Mouse (Mus musculus) limb, embryonic 14.5 days (tissue): ENCODE data around the gene Ap1g1. TPM values are rescaled to one million over a fixed set of nuclear protein-coding genes. Genes with fewer than 3 reads are reported as not detected.

ENCODE experiments used
- ATAC-seq: fragments of 200-750 bp; cut with Nextera tagmentation; 2 replicates; pipeline ENCODE4 v1.8.0; 2017; ENCODE audit warnings: low read depth, moderate number of reproducible peaks, moderate TSS enrichment; ENCODE audit not compliant: low FRiP score
- DNase-seq: peaks from one replicate; pipeline ENCODE4 v3.0.0-alpha.2; 2015; ENCODE audit warnings: low spot score
- H3K27ac ChIP-seq: fragments of 300-500 bp; sonication (generic); replicated peaks from 2 replicates; pipeline ENCODE4 v1.5.1; 2014; ENCODE audit warnings: low read depth, mild to moderate bottlenecking, low read length, moderate library complexity, mixed read lengths
- H3K27me3 ChIP-seq: fragments of 300-500 bp; sonication (generic); 2 replicates; pipeline ENCODE4 v1.6.1; 2014; ENCODE audit warnings: low read length, mixed read lengths; ENCODE audit not compliant: control insufficient read depth, insufficient read depth
- H3K36me3 ChIP-seq: fragments of 300-500 bp; sonication (generic); 2 replicates; pipeline ENCODE4 v1.6.1; 2014; ENCODE audit warnings: mild to moderate bottlenecking, low read length, moderate library complexity, mixed read lengths; ENCODE audit not compliant: control insufficient read depth, insufficient read depth
- H3K4me1 ChIP-seq: fragments of 300-500 bp; sonication (generic); 2 replicates; pipeline ENCODE4 v1.6.1; 2014; ENCODE audit warnings: antibody characterized with exemption, low read length, mixed read lengths; ENCODE audit not compliant: control insufficient read depth, insufficient read depth
- H3K4me2 ChIP-seq: fragments of 300-500 bp; sonication (generic); replicated peaks from 2 replicates; pipeline ENCODE4 v1.6.1; 2014; ENCODE audit warnings: low read depth, mild to moderate bottlenecking, low read length, moderate library complexity; ENCODE audit not compliant: severe bottlenecking
- H3K4me3 ChIP-seq: fragments of 300-500 bp; sonication (generic); replicated peaks from 2 replicates; pipeline ENCODE4 v1.5.1; 2014; ENCODE audit warnings: low read length
- H3K9ac ChIP-seq: fragments of 300-500 bp; sonication (generic); 2 replicates; pipeline ENCODE4 v1.6.1; 2014; ENCODE audit warnings: mild to moderate bottlenecking, low read depth, low read length, moderate library complexity; ENCODE audit not compliant: severe bottlenecking
- H3K9me3 ChIP-seq: fragments of 300-500 bp; sonication (generic); 2 replicates; pipeline ENCODE4 v1.6.1; 2016; ENCODE audit warnings: low read length; ENCODE audit not compliant: control insufficient read depth
- POLR2A ChIP-seq: fragments of 200-500 bp; IDR thresholded peaks from 2 replicates; pipeline ENCODE4 v1.8.0; 2012; ENCODE audit warnings: inconsistent platforms, mild to moderate bottlenecking, moderate library complexity, borderline replicate concordance; ENCODE audit not compliant: insufficient read depth, insufficient read length; ENCODE audit errors: extremely low read depth
- WGBS: fragments of 180-500 bp; shearing (Covaris S2); extraction: QIAGEN DNeasy Blood & Tissue Kit; methylation state at CpG from one replicate; pipeline ENCODE4 v1.1.7; 2014; 5-methylcytosine and 5-hydroxymethylcytosine counted together
- polyA plus RNA-seq, 2 experiments: library from polyadenylated mRNA; depleted of rRNA in 1 of 2; stranded (reverse) in 1 of 2; unstranded in 1 of 2; fragments of >200 nt; fragmentation: Nextera tagmentation in 1 of 2; extraction: Ambion mirVana in 1 of 2; gene quantifications; 2 replicates each; pipeline versions ENCODE4 v1.2.1 to v1.2.3; 2012 to 2014

Gene Ap1g1
- polyA plus RNA-seq, 2 experiments, result 32.0 to 63.1 TPM

GRCm38 (mm10) chr8:109864798-109865197 is 86.4 kb downstream of the Ap1g1 start:
- Histone ChIP-seq H3K27ac (no peak overlapping the region), H3K4me2 (no peak overlapping the region), H3K9me3 (no peaks in the 10 kb centered on the region), H3K36me3 (peaks cover 40% of the 10 kb centered on the region), H3K4me1 (peaks cover 4% of the 10 kb centered on the region; the same call in 1 of the 2 replicates), H3K9ac (no peak overlapping the region), H3K27me3 (no peaks in the 10 kb centered on the region), H3K4me3 (no peak overlapping the region)
- DNase-seq, result no peak
- no peak for TF ChIP-seq POLR2A
- WGBS, result 84% methylated on average over 2 of the region's 2 CpGs
- ATAC-seq, result no peak

GRCm38 (mm10) chr8:109865536-109865935 is 87.2 kb downstream of the Ap1g1 start:
- H3K9ac ChIP-seq, result no peak overlapping the region
- no peak for TF ChIP-seq POLR2A
- H3K9me3 ChIP-seq, result no peaks in the 10 kb centered on the region
- H3K27ac ChIP-seq, result no peak overlapping the region
- no peaks in the 10 kb centered on the region for H3K27me3 ChIP-seq
- H3K36me3 ChIP-seq, result peaks cover 33% of the 10 kb centered on the region
- WGBS, result 85% methylated on average over 4 of the region's 4 CpGs
- DNase-seq (no peak), ATAC-seq (no peak)
- H3K4me3 ChIP-seq, result no peak overlapping the region
- peaks cover 7% of the 10 kb centered on the region; the same call in 1 of the 2 replicates for H3K4me1 ChIP-seq
- H3K4me2 ChIP-seq, result no peak overlapping the region

GRCm38 (mm10) chr8:109866690-109867089 is 88.3 kb downstream of the Ap1g1 start:
- no peak overlapping the region for H3K4me3 ChIP-seq
- H3K36me3 ChIP-seq, result peaks cover 22% of the 10 kb centered on the region
- no peak overlapping the region for H3K9ac ChIP-seq
- H3K4me2 ChIP-seq, result no peak overlapping the region
- ATAC-seq (no peak), DNase-seq (no peak)
- H3K27me3 ChIP-seq, result no peaks in the 10 kb centered on the region
- peaks cover 7% of the 10 kb centered on the region; the same call in 1 of the 2 replicates for H3K4me1 ChIP-seq
- H3K27ac ChIP-seq, result no peak overlapping the region
- WGBS, result 93% methylated on average over 5 of the region's 5 CpGs
- H3K9me3 ChIP-seq, result no peaks in the 10 kb centered on the region
- TF ChIP-seq POLR2A, result no peak

GRCm38 (mm10) chr8:109868003-109868679 is 89.8 kb downstream of the Ap1g1 start, which contains the start of gene Phlpp2:
Gene Phlpp2, plus strand, starts transcription at chr8:109868542.
- WGBS, result under 1% methylated on average over 35 of the region's 42 CpGs
- TF ChIP-seq POLR2A, result peak; percentile 69; the same call in 1 of the 2 replicates
- ATAC-seq, result peak; percentile 97

GRCm38 (mm10) chr8:109868680-109869361 is 90.5 kb downstream of the Ap1g1 start:
- peaks cover 7% of the 10 kb centered on the region; the same call in 1 of the 2 replicates for H3K4me1 ChIP-seq
- peak overlapping the region; percentile 96 for H3K9ac ChIP-seq
- peak; percentile 81 for ATAC-seq
- H3K27me3 ChIP-seq, result no peaks in the 10 kb centered on the region
- H3K27ac ChIP-seq, result peak overlapping the region; percentile 93
- TF ChIP-seq POLR2A, result no peak
- under 1% methylated on average over 44 of the region's 78 CpGs for WGBS
- peak overlapping the region; percentile 97 for H3K4me3 ChIP-seq
- peak; percentile 22 for DNase-seq
- H3K4me2 ChIP-seq, result peak overlapping the region; percentile 72
- H3K9me3 ChIP-seq, result no peaks in the 10 kb centered on the region
- peaks cover 6% of the 10 kb centered on the region; the same call in 1 of the 2 replicates for H3K36me3 ChIP-seq

More at GRCm38 (mm10) chr8:109868003-109868679, 89.8 kb downstream of the Ap1g1 start, which contains the start of gene Phlpp2:
- Histone ChIP-seq H3K4me1 (peaks cover 7% of the 10 kb centered on the region; the same call in 1 of the 2 replicates), H3K36me3 (peaks cover 7% of the 10 kb centered on the region; the same call in 1 of the 2 replicates), H3K4me3 (peak within 1 kb of the TSS; percentile 97), H3K27ac (peak within 1 kb of the TSS; percentile 93), H3K27me3 (no peaks in the 10 kb centered on the region), H3K4me2 (peak within 1 kb of the TSS; percentile 72), H3K9me3 (no peaks in the 10 kb centered on the region), H3K9ac (peak within 1 kb of the TSS; percentile 96)
- DNase-seq, result peak; percentile 93
